Mouse (Mus musculus): ENCODE results near the gene Tgm2. TPM values are rescaled to one million over a fixed set of nuclear protein-coding genes. Genes with fewer than 3 reads are reported as not detected.
A peak's percentile ranks its signal among the peaks of the same experiment; 100 is the strongest.

Tgm2 gene
- total RNA-seq, 4 experiments from 2014 or later = 58.1 to 75.3 (median 62.3) TPM

DNA sequence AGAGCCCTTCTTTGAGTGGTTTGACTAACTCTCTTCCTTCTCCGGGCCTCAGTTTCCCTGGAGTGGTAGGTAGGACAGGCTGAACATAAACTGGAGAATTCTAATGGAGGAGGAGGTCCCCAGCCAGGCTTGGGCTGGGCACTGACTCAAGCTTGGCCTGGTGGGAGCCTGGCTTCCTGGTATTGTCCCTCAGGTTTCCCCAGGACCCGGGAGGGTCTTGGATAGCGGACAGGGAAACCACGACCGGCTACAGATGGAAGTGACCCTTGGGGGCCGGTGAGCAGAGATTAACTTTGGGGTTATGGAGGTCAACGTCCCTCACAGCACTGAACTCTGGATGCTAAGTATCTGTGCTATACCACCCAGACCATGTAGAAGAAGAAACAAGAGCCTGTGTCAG, 5.0 kb downstream of the Tgm2 start:
- no peak for DNase-seq

DNA sequence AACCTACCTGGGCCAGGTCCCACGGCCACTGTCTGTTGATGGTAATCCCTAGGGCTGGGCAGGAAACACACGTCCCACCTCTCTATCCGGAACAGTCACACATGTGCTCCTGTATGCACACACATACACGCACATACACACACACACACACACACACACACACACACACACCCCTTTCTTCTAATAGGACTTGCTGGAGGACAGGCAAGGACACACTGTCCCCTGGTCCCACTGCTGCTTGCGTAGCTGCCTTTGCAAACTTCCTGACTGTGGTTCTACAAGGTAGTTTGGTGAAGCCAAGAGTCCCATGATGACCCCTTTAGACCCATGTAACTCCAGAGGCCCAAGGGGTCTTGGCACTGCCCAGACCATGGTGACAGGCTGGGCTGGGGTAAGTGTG, 5.6 kb downstream of the Tgm2 start:
- DNase-seq = no peak

DNA sequence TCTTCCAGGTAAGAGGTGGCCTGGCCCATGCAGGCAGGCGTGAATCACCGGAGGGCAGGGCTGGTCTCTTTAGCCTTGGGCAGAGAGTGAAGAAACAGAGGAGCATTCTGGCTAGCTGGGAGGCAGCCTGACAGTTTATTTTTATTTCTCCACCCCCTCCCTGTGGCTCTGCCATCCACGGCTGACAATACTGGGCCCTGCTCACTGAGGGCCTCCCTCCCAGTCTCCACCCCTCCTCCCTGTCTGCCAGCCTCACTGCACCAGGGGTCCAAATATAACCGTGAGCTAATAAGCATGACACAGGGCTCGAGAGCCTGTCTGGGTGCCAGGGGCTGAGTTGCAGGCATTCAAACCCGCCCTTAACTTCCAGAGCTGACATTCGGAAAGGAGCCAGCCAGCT, 6.6 kb downstream of the Tgm2 start:
- DNase-seq = peak; percentile 78

DNA sequence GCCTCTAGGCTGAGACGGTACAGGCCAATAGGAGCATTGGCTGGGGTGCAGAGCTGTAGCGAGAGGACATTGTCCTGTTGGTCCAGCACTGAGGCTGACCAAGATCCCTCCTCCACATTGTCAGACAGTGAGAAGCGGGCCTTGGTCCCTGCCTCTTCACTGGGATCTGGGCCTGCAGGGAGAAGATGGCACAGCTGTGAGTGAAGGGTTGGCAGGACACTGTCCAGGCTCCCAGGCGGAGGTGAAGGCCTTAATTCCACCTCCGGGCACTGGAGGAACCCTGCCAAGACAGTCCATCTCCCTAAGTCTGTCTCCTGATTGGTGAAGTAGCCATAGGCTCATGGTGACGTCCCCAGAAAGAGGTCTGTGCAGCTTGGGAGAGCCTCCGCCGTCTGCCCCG, 7.5 kb downstream of the Tgm2 start:
- no peak for DNase-seq

DNA sequence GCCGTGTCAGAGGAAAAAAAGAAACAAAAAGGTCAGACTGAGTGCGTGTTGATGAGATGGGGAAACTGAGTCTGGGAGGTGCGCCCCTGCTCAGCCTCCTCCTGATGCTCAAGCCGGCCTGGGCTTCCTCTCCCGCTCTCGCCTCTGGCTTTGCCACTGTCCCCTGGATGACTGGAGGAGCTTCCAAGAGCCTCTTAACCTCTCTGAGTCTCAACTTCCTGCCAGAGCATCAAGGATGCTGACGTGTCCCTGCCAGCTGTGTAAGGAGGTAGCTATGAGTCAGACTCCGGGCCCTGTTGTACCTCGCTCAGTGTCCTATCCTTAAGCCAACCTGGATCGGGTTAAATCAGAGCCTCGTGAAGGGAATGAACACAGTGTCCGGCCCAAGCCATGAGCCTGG, 8.5 kb downstream of the Tgm2 start:
- no peak for DNase-seq

DNA sequence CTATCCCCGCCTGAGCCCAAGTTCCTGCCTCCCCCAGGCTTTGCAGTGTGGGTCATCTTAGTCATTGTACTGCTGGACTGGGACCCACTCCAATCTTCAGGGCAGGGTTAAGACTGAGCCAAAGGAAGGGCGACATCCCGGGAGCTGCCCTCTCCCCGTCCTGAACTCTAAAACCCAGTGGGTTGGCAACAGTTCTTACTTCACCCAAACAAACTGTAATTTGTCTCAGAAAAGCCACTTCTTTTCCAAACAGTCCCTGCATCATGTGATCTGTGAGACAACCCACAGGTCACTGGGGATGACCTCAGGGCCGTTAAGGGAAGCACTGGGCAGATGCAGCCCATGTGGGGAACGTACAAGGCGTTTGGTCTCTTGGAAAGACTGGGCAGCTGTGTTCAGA, 10.0 kb downstream of the Tgm2 start:
- peak; percentile 55 for DNase-seq

DNA sequence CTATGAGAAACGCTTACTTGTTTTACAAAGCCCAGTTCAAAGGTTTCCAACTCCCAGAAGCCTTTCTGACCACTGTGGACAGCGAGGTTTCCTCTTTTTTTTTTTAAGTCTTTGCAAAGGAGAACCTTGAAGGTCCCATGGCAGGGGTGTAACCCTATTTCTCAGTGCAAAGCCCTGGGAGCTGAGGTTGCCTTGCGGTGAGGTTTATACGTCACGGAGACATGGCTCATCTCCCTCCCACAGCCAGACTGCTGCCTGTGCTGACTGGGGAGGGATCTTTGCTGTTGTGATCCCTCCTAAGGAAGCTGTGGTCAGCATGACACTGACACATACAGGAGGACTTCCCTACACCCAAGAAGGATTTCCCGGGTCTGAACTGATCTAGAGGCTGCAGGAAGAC, 13.2 kb downstream of the Tgm2 start:
- no peak for DNase-seq

DNA sequence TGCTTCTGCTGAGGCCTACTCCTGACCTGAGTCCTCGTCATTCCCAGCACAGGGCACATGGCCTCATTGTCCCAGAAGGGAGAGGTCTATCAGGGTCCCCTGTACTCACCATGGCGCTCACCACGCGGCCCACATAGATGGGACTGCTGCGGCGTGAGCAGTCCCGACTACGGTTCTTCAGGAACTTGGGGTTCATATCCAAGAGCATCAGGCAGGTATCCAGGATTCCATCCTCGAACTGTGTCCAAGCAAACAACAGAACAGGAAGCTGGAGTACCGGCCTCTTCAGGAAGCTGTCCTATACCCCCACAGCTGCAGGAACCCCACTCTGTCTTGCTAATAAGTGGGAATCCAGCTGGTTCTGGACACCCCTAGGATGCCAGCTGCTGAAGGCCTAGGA, 13.9 kb downstream of the Tgm2 start:
- no peak for DNase-seq

DNA sequence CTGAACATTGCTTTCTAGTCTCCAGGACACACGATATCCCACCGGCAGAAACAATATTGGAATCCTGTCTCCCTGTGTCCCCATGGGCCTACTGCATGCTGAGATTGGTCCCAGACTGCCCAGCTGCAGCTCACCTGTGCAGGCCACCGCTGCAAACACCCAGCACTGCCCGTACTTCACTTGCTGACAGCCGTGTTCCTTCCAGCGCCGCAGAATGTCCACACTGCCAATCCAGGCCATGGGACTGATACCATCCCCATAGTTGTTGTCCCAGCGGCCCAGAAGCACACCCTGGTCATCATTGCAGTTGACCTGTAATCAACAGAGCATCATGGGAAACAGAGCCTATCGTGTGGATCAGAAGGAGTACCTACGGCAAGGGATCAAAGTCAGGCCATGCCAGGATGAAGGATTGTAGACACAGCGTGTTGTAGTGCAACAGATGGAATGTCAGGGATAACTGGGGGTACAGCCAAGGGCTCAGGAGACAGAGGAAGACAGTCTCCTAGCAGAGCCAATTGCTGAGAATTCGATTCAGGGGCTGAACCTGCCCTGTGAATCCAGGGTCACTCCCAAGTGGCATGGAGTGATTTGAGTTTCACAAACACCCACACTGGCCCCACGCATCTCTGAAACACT, 14.9 kb downstream of the Tgm2 start:
- no peak for DNase-seq

DNA sequence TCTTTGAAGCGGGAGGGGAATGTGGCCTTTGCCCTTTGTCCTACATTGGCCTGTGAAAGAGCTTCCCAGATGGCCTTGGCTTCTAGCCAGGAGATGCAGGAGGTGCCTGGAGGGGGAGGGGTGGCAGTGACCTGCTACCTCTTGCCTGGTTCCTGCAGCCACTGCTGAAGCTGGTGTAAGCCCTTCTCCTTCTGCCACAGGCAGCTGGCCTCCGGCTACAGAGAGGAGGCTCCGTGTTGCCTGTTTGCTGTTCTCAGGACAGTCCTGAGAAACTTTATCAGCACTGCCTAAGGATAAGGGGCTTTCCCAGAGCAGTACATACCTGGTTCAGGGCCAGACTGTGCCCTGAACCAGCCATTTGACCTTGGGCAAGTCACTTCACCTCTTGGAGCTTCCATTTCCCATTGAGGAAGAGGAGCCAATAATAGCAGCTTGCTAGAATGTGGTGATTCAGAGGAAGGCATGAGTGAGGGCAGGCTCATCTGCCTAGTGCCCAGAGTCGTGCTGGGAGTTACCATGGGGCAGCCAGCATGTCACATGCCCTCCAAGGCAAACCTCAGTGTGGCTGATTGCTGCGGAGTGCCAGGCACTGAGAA, 15.7 kb downstream of the Tgm2 start:
- peak; percentile 85 for DNase-seq

DNA sequence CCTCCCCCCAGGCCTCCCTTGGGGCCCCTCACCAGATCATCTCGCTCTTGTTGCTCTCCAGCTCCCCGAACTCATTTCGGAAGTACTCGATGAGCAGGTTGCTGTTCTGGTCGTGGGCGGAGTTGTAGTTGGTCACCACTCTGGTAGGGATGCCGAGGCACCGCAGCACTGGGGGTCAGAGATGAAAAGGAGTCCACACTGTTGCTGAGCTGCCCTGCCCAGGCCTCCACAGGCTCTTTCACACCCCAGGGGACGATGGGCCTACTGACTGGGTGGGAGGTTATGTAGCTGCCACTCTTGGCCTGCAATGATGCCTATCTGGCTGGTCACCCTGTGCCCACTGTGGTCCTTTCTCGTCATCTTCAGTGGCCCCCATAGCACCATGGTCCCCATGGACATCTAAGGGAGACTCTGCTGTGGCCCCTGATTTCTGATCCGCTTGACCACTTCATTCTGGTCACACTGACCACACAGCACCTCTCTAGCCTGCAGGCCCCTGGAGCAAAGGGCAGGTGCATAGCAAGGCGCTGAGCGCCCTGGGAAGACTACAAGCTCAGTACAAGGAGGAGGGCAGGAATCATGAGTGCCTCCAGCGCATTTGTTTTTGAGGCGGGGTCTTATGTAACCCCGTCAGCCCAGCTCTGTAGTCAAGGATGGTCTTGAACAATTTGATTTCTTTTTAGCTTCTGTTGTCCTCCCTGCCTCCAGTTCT, 16.8 kb downstream of the Tgm2 start:
- DNase-seq = no peak

DNA sequence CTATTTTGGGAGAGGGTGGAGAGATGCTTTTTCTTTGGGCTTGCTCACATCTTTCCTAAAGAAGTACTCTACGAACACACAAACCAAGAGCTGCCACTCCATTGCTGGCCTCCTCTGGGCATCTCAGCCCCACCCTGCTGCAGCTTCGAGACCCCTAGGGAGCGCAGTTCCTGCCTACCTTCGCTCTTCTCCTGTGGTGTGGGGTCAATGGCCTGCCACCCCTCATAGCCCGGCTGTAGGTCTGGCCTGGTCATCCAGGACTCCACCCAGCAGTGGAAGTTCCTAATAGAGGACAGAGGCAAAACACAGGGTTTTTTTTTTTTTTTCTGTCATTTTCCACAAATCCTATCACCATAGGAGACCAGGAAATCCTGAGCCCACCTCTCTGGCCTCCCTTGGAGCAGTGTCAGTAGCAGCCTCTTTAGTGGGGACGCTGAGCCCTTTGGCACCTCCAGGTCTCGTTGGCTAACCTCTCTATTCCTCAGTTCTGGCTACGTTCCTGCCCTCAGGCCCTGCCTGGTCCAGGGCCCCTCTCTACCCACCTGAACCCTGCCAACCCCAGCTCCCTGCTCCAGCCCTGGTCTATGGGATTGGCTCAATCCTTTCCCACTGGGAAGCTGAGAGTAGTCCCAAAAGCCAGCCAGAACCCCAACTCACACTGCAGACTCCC, 17.6 kb downstream of the Tgm2 start:
- no peak for DNase-seq

DNA sequence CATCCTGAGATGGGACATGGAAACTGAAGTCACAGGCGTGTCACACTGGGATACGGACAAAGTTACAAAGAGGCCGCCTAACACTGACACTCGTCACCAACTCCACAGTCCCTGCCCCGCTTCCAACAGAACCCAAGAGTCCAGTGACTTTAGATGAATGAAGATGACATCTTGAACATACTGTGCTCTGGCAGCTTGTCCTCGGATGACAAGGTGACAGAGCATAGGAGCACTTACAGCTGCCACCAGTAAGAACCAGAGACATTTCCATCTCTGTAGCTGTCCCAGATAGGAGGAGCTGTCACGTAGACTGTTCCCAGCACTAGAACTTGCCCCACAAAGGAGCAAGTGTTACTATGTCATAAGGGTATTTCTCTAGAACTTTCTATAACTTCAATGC, 18.4 kb downstream of the Tgm2 start:
- DNase-seq = no peak

DNA sequence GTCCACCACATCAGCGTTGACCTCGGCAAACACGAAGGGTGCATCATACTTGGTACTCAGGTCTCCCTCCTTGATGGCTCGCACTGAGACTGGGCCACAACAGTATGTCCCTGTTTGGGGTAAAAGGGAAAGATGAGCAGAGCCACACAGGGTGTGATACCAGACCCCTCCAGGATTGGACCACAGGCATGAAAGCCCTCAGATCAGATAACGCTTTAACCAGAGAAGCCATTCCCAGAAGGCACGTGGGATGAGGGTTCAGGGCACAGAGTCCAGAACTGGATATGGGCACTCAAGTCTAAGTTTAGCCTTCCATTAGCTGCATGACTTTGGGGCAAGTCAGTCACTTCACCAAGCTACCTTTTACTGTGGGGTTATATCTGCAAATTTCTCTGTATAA, 19.0 kb downstream of the Tgm2 start:
- DNase-seq = no peak

DNA sequence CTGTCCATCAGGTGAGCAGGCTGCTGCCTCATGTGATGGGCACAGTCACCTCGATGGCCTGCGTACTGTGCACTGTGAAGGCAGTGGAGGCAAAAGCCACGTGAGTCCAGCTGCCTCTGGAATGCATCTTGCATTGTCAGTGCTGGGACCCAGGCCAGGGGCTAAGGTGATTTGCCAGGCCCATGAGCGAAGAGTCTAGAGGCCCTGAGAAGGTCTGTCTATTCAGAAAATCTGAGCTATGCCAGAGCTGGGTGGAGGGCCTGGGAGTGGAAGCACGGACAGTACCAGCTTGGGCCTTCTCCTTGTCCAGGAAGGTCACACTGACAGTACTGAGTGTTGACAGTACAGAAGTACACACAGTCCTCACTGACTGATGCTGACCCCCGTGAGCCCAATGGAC, 23.4 kb downstream of the Tgm2 start:
- no peak for DNase-seq

DNA sequence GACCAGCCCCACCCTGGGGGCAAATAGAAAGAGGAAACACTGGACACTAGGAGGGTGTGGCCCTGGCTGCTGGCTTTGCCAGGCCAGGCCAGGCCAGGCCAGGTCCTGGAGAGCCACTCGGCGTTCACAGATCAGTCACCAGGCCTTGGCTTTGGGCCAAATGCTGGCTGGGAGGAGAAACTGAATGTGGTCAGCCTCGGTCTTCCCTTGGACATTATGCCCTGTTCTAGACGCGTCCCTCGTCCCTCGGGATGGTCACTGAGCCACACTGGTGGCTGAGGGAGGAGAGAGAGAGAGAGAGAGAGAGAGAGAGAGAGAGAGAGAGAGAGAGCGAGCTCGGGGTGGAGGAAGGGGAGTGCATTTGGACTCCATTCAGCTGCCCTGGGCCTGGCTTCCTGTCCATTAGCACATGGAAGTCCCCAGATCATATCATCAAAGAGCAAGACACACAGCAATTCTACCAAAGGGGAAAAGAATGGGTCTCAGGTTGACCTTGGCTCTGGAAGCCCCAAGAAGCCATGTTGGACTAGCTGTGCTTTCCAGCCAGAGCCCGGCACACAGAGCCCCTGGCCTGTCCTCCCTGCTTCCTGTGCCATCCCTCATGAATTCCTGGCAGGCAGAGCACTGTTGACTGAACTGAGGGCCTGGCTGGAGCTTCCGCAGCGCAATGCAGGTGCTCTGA, 24.4 kb downstream of the Tgm2 start:
- peak; percentile 84 for DNase-seq

DNA sequence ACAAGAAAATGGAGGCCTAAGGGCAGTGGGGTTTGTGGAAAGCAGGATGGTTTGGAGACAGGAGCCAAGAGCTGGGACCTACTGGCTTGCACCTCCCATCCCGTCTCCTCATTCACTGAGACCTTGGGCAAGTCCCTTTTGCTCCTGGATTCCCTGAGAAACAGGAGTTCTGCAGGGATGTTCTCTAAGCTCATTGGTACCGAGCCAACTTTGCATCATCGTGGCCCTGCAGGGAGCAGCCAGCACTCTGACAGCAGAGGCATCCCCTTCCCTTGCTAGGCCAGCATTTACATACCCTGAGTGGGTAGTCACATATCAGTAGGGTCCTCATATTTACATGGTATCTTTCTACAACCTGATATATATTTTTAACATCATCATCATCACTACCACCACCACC, 25.4 kb downstream of the Tgm2 start:
- DNase-seq = no peak

DNA sequence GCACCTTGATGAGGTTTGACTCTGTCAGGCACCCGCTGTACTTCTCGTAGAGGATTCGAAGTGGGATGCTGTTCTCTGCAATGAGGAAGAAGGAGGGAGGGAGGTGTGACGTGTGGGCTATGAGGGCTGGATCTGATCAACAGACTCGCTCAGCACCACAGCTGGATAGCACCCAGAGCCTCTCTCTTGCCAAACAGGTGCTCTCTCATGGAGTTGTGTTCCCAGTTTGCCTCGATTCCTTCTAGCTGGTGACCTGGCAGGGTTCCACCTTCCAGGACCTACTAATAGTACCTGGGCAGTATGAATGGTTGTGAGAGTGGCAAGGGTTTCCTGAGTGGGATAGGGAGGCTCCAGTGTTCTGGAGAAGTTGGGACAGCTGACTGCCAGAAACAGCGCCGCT, 26.0 kb downstream of the Tgm2 start:
- no peak for DNase-seq

DNA sequence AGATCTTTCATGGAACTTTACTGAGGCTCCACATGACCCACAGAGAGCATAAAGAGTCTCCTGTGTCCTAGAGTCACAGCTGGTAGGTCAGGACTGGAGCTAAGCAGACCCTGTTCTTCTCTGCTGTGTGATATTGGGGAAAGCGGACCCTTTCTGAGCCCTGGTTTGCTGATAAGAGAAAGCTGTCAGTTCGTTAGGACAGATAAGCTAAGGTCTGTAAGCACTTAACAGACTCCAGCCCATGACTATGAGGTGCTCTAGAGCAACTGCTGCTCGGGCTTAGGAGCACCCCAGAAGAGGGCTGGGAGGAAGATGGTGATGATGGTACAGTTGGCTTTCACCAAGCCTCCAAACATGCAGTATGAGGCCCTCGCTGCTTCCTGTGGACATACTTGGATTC, 27.1 kb downstream of the Tgm2 start:
- no peak for DNase-seq

DNA sequence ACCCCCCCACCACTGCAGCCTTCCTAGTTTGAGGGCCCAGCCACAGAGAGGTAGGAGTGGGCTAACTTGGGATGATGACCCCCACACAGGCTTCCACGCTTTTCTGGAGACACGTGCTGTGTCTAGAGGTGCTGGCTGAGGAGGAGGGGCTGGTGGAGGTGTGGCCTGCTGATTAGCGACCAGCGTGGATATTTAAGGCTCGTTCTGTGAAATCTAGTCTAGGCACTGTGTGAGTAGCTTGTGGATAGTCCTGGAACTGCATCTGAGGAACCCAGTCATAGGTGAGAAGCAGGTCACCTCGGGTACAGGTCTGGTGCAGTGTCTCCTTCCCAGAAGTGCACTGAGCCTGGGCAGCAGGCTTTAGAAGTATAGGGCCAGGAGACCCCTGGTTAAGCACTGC, 29.6 kb downstream of the Tgm2 start:
- DNase-seq = no peak

DNA sequence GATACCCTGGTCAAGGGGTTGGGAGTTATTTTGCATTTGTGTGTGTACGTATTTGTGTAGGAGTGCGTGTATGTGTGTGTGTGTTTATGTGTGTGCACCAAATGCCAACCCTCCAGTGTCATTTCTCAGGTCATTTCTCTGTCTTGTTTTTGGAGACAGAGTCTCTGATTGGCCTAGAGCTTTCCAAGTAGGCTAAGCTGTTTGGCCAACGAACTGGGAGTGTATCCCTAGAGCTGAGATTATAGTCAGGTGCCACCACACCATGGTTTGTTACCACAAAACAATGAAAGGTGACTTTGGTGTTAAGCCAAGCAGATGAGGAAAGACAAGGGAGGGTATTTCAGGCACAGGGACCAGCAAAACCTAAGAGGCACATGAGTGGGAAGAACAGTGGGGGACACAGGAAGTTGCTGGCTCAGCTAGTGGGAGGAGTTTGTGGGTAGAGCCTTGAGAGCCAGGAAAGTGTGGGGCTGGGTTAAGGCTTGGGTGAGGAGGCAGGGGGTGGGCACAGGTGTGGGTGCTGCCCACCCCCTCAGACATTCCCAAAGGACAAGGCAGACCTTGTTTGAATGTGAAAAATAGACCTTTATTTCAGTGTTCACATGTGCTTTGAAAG, 30.3 kb downstream of the Tgm2 start:
- no peak for DNase-seq

DNA sequence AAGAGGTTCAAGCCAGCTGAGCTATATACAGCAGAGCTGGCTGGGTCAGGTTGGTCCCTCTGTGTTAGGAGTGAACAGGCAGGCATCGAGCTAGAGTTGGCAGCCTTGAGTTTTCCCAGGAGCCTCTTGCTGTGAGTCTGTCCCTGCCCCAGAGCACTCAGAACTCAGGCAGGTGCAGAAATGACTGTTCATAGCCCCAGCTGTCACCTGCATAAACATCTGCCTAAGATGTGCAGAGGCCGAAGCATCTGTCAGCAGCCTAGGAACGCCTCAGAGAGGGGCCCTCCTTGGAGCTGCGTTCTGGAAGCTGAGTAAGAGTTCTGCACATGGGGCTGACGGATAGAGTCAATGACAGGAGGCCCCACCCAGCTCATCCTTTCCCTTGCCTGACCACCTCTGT, 31.3 kb downstream of the Tgm2 start:
- no peak for DNase-seq

Measured in adrenal gland, adult 8-10 months (tissue).